Comparison of ENCODE assay signal across 19 mouse cellular contexts in the genomic region with DNA sequence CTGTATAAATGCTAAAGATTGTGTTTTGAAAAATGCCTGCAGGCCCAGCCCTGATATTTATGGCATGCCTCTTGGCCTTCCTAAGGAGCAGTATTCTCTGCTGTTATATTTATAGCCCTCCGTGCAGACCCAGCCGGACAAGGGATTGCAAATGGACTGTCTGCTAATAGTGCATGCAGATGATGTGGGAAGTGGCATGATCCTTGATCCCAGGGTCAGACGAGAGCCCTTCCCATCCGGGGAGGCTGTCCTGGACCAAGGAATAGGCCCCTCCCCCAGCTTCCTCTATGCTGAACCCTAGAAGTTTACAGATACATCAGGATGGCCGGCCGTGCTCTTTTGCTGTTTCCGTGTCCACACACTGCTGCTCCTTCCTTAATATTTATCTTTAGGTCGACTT. TPM values are rescaled to one million over a fixed set of nuclear protein-coding genes. Genes with fewer than 3 reads are reported as not detected.
DNase-seq lines count a peak whose midpoint lies in the region; ATAC-seq and TF ChIP-seq lines count a peak whose summit lies in the region.
"Had no signal": no experiment of that assay in that cellular context is flagged by ENCODE, and none has a peak within 500 bp of the region (broad histone marks: within the 10 kb centered on the region; RNA-seq: fewer than 3 reads in every experiment).

No protein-coding gene starts in this region.

- TF ChIP-seq POLR2A in thymus, adult 2 months (IDR thresholded peaks at IDR 0.05; ENCODE audit: control insufficient read depth, extremely low read depth, insufficient read depth, low read length, poor library complexity) = no peak

- H3K27ac ChIP-seq in heart, postnatal 0 days (ENCODE audit: low read depth) = 0 out of 2 replicates have a peak overlapping the region, but pooled peaks have one; percentile 23
- no peak overlapping the region for H3K27ac ChIP-seq in thymus, adult 2 months (ENCODE audit: control insufficient read depth, insufficient read depth, low read length)
- H3K27ac ChIP-seq: embryonic facial prominence, embryonic 13.5 days; forebrain, embryonic 12.5 days; gastrocnemius, adult 2 months; hindbrain, embryonic 14.5 days; left cerebral cortex, adult 2 months; limb, embryonic 15.5 days had no signal

- H3K36me3 ChIP-seq in heart, postnatal 0 days (replicated peaks; ENCODE audit: control insufficient read depth, insufficient read depth, low read length) = no peaks in the 10 kb centered on the region
- H3K36me3 ChIP-seq in thymus, adult 2 months (ENCODE audit: control insufficient read depth, insufficient read depth, low read length) = no peaks in the 10 kb centered on the region
- H3K36me3 ChIP-seq: embryonic facial prominence, embryonic 13.5 days; forebrain, embryonic 12.5 days; G1E; limb, embryonic 15.5 days had no signal

- no peak for TF ChIP-seq EP300 in heart, postnatal 0 days (IDR thresholded peaks at IDR 0.05; ENCODE audit: low read depth)

- H3K4me1 ChIP-seq in heart, postnatal 0 days (ENCODE audit: control insufficient read depth, insufficient read depth) = peaks cover 43% of the 10 kb centered on the region
- no peaks in the 10 kb centered on the region for H3K4me1 ChIP-seq in thymus, adult 2 months (replicated peaks; ENCODE audit: control insufficient read depth, insufficient read depth, low read length)
- H3K4me1 ChIP-seq: forebrain, embryonic 12.5 days had no signal

- peak; percentile 16 to 23 for DNase-seq in heart, adult 18-20 months
- DNase-seq in heart, adult 11 months = no peak
- DNase-seq in embryo, embryonic 10.5 days (ENCODE audit: low spot score) = peak; percentile 43
- peak; percentile 38 for DNase-seq in heart, postnatal 0 days (ENCODE audit: low spot score)
- peak; percentile 37 to 56 for DNase-seq in kidney, postnatal 36 days
- DNase-seq in frontal cortex, postnatal 10 days (ENCODE audit: low spot score in 2 of 2) = no peak
- no peak for DNase-seq in thymus, adult 2 months
- DNase-seq in urinary bladder, postnatal 4 days (ENCODE audit: low spot score in 2 of 2) = no peak
- DNase-seq: cerebellum, adult 9-10 months; gastrocnemius, adult 2 months; thymus, postnatal 25 days had no signal

- no peak overlapping the region for H3K4me3 ChIP-seq in heart, postnatal 0 days (ENCODE audit: low read depth, low read length)
- no peak overlapping the region for H3K4me3 ChIP-seq in thymus, adult 2 months (ENCODE audit: control insufficient read depth, insufficient read depth, low read length)
- H3K4me3 ChIP-seq: embryonic facial prominence, embryonic 13.5 days; forebrain, embryonic 12.5 days; gastrocnemius, adult 2 months; left cerebral cortex, adult 2 months; limb, embryonic 15.5 days had no signal

- TF ChIP-seq CTCF in heart, postnatal 0 days (IDR thresholded peaks at IDR 0.05; ENCODE audit: low read depth) = no peak
- TF ChIP-seq CTCF in thymus, adult 2 months (IDR thresholded peaks at IDR 0.05; ENCODE audit: borderline replicate concordance, control insufficient read depth, extremely low read depth, insufficient read depth, low read length, poor library complexity) = no peak

- H3K27me3 ChIP-seq in heart, postnatal 0 days (ENCODE audit: control insufficient read depth, insufficient read depth, low read length) = no peaks in the 10 kb centered on the region
- H3K27me3 ChIP-seq in thymus, adult 2 months (ENCODE audit: control insufficient read depth, insufficient read depth, low read length) = no peaks in the 10 kb centered on the region
- H3K27me3 ChIP-seq: embryonic facial prominence, embryonic 13.5 days; limb, embryonic 15.5 days had no signal

- H3K4me2 ChIP-seq in heart, postnatal 0 days (ENCODE audit: low read depth, low read length) = no peak overlapping the region
- H3K4me2 ChIP-seq: embryonic facial prominence, embryonic 13.5 days; forebrain, embryonic 12.5 days; hindbrain, embryonic 14.5 days; limb, embryonic 15.5 days had no signal

- ATAC-seq in heart, postnatal 0 days (ENCODE audit: insufficient read depth, low read depth) = no peak

- no peak overlapping the region for H3K9ac ChIP-seq in heart, postnatal 0 days (replicated peaks; ENCODE audit: low read depth, low read length)
- H3K9ac ChIP-seq: embryonic facial prominence, embryonic 13.5 days; forebrain, embryonic 12.5 days; hindbrain, embryonic 14.5 days; limb, embryonic 15.5 days had no signal

- 29% methylated on average over 8 of the region's 8 CpGs for WGBS in heart, postnatal 0 days
- WGBS in thymus, adult 2 months = 93% methylated on average over 8 of the region's 8 CpGs

- no peaks in the 10 kb centered on the region for H3K9me3 ChIP-seq in heart, postnatal 0 days (replicated peaks; ENCODE audit: control insufficient read depth, low read length)
- H3K9me3 ChIP-seq: embryonic facial prominence, embryonic 13.5 days; forebrain, embryonic 12.5 days; limb, embryonic 15.5 days had no signal

RNA-seq across cellular contexts. Expression of a gene that starts 32.5 kb away (rescaled TPM):
- under 1 TPM; 0.25 to 0.39 TPM for total RNA-seq in heart, adult 18-20 months (2021)
- 0.38 TPM in 1 of 2 replicates, not detected in the other for total RNA-seq in heart, postnatal 0 days (2014; rRNA removed; ENCODE audit: low replicate concordance)
- 0.14 and 0.18 TPM in 2 replicates for polyA plus RNA-seq in heart, postnatal 0 days (2015; fragmentation: Nextera tagmentation; extraction: Ambion mirVana)
- polyA plus RNA-seq in thymus, adult 2 months (2012; rRNA removed) = 0.50 and 0.57 TPM in 2 replicates
- total RNA-seq: megakaryocyte-erythroid progenitor cell, adult 5-6 weeks had no signal
- polyA plus RNA-seq: C2C12, G1E had no signal

Comparison
In these comparisons a context has a peak if more than half of its experiments do, and no peak if none do; other contexts are left out.
1. DNase-seq: peak in heart, adult 18-20 months (2 of 2), embryo, embryonic 10.5 days (single experiment), heart, postnatal 0 days (single experiment) and kidney, postnatal 36 days (2 of 2); none in heart, adult 11 months (single experiment), frontal cortex, postnatal 10 days (0 of 2), thymus, adult 2 months (single experiment) and urinary bladder, postnatal 4 days (0 of 2).